Mouse (Mus musculus) kidney, postnatal 25 days (tissue): ENCODE results near the gene Arhgap15.

Experiments used
- DNase-seq, 2 experiments: peaks; one replicate each; pipeline ENCODE4 v3.0.0; 2021; ENCODE audit warnings: mixed read lengths in 2 of 2

The Arhgap15 gene

DNA sequence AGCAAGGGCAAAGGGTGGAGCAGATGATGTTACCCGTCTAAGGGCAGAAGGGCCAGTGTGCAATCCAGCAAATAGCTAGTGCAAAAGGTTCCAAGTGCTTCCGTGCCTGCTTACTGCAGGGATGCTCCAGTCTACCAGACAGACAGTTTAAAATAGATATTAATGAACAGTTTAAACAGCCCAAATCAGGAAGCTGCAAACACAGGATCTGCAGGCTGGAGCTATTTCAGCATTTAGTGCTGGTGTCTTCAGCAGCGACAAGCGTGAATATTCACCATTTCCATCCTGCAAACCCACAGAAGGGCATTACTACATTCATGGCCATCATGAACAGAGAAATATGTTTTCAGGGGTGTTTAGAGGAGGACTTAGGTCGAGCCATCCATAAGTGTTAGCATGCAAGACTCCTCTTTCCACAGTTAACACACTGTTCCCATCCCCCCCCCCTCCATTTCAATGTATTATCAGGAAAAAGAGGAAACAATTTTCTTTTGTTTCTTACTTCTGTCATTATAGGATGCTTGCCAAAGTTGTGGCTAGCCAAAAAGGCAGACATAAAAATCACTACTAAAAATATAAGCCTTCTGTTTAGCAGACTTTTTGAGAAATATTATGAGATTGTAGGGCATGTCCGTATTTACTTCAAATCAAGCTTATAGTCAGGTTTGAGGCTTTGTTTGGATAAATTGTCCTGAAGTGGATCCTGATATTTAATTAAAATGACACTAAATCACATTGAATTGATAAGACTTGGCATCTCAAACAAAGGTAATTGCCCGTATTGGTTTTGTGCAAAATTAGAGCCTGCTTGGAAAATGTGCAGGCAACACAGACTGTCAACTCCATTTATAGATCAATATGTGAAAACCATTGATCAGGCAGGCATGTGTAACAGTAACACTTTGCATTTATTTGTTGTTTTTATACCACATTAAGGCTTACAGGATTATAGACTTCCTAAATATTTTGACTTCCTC, 35.4 kb downstream of the Arhgap15 start:
- no peak for DNase-seq

GRCm38 (mm10) chr2:43786101-43786500, 37.5 kb downstream of the Arhgap15 start:
- DNase-seq: no peak

GRCm38 (mm10) chr2:43787141-43787540, 38.5 kb downstream of the Arhgap15 start:
- DNase-seq: peak; percentile 16 to 39

- DNase-seq: no peak
These were observed 39.9 kb downstream of the Arhgap15 start for GRCm38 (mm10) chr2:43788484-43788883.

- no peak for DNase-seq
These were observed 41.5 kb downstream of the Arhgap15 start for GRCm38 (mm10) chr2:43790049-43790693.

- DNase-seq: no peak
These were observed 43.0 kb downstream of the Arhgap15 start for GRCm38 (mm10) chr2:43791575-43791974.

GRCm38 (mm10) chr2:43793105-43793504, 44.5 kb downstream of the Arhgap15 start:
- DNase-seq: no peak

GRCm38 (mm10) chr2:43794700-43795099, 46.1 kb downstream of the Arhgap15 start:
- DNase-seq: no peak

DNA sequence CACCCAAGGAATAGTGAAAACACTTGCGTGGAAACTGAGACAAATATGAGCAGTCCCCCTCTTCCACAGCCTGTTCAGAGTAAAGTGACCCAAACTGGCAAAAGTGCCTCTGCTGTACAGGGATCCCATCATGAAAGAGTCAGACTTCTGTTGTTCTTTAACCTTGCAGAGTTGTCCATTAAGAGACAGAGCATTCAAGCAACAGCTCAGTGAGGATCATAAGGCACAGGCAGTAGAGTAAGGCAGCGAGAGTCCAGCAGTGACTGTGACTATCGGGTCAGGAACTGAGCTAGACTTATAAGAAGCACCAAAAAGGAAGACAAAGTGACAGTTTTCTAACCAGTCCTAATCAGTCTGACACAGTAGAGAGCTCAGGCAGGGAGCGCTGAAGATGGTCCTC, 47.8 kb downstream of the Arhgap15 start:
- no peak for DNase-seq

GRCm38 (mm10) chr2:43805960-43806744, 57.5 kb downstream of the Arhgap15 start:
- peak; percentile 46 to 51 for DNase-seq

GRCm38 (mm10) chr2:43815896-43816787, 67.5 kb downstream of the Arhgap15 start:
- no peak for DNase-seq

GRCm38 (mm10) chr2:43816788-43817581, 68.4 kb downstream of the Arhgap15 start:
- peak in 1 of 2 experiments; percentile 43 for DNase-seq

DNA sequence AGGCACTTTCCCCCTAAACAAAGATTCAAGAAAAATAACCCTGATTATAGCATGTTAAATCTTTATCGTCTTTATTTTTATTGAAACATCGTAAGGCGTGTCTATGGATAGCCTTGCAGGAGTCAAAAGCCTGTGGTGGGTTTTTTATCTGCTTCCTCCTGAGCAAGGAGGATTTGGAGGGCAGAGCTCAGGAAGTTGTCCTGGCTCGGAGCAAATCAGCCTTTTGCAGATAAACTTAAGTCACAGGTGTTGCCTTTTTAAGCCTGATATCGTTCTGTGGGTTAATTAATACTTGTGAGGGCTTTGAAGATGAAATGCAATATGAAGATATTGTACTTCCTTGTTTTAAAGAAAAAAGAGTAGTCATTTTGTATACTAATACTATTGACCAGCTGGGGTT, 87.3 kb downstream of the Arhgap15 start:
- DNase-seq: no peak

- peak; percentile 59 to 74 for DNase-seq
These were observed 93.0 kb downstream of the Arhgap15 start for GRCm38 (mm10) chr2:43841644-43842043.

DNA sequence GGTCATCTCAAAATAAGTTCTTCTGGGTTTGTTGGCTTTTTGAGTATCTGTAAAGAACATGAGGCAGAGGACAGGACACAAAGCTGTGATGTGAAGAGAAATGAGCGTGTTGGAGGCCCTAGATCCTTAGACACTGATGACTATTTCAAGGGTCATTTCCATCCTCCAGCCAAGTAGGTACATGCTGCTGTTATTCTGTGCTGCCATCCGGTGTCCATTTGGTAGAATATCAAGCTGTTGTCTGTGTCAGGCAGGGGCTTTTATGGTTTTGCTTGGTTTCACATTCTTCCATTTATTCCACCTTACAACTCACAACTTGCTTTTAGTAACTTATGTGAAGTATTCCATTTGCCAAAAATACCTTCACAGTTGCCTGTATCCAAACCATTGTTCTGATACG, 102.6 kb downstream of the Arhgap15 start:
- DNase-seq: peak in 1 of 2 experiments; percentile 14

DNA sequence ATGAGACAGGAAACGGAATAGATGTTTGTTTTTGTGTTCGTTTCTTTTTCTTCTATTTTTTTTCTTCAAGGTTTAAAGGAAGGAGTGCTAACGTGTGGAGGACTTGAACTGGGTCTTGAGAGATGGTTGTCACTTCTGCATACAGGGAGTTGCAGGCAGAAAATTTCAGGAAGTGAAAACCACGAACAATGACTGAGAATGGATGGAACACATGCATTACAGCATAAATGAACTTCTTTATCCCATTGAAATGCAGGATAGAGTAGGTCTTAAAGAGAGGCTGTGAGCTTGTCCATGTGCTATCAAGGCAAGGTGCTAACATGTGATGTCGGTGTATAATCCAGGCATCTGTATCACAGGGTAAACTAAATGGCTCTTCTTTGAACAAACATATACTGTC, 114.1 kb downstream of the Arhgap15 start:
- DNase-seq: no peak

GRCm38 (mm10) chr2:43902403-43902973, 153.9 kb downstream of the Arhgap15 start:
- DNase-seq: peak; percentile 77 to 86

GRCm38 (mm10) chr2:43907496-43907895, 158.9 kb downstream of the Arhgap15 start:
- no peak for DNase-seq

GRCm38 (mm10) chr2:43914104-43914503, 165.5 kb downstream of the Arhgap15 start:
- DNase-seq: no peak

DNA sequence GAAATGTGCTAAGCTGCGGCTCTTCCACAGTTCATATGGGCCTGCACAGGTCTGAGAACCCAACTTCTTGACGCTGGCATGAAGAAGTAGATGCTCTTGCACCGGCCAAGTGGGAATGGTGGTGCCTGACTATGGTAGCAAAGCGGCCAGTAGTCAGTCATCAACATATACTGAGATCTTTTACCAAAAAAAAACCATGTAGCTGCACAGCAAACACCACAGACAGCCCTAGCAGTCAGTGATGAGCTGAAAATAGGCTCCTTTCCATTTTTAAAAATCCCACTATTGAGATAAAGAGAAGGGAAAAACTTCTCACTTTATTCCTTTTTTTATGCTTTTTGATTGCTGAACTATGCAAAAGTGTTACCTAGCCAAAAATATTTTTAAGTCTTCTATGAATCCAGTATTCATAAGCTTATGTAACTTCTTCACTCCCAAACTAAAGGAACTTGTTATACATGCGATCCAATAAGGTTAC, 175.3 kb downstream of the Arhgap15 start:
- DNase-seq: no peak

GRCm38 (mm10) chr2:43931687-43932086, 183.1 kb downstream of the Arhgap15 start:
- DNase-seq: no peak
